Mouse (Mus musculus): ENCODE results near the gene Daam1.

The Daam1 gene

DNA sequence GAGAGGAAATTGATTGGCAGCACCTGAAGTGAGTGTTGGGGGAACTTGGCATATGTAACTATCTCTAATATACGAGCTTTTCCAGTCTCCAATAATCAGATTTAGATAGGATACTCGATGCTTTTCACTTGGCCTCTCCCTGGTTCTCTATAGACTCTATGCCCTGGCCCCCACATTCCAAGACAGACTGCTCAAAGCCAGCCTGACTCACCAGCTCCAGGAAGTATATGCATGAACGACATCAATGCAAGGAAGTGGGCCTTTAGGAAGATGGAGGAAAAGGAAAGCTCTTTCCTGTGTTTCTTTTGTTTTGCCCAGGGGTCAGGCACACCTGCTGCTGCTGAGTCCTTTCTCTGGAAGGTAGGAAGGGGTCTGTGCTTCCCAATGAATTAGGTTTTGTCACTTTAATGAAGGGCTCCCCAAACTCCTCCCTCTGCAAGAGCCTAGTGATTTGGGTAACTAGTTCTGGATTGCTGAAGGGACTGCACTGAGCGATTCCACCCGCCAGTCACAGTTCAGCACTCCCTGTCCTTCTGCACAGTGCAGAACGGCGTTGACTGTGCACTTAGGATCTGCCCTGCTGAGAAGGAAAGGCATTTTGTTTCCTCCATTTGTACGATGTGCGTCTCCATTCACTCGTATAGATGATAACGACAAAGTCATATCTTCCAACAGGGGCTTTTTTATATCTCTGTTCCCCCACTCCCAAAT is 95.3 kb downstream of the Daam1 start:
- no peak for DNase-seq (ENCODE audit: extremely low read depth, insufficient read length, low spot score)

DNA sequence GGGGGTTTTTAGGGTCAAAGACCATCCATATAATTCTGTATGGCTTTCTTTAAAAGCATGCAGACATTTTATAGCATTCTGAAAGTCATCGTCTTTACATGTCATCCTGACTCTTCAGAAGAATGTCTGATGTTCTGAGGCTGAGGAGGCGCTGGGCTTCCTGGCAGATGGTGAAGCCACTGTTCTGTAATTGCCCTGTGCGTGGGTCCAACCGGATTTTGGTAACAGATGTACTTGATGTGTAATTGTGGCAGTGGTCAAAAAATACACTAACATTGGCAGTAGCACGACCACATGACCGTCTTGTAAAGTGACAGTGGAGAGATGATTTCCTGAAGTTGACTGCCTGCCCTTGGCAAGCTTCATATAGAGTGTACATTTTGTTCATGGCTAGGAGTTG is 97.2 kb downstream of the Daam1 start:
- no peak for DNase-seq (ENCODE audit: extremely low read depth, insufficient read length, low spot score)

DNA sequence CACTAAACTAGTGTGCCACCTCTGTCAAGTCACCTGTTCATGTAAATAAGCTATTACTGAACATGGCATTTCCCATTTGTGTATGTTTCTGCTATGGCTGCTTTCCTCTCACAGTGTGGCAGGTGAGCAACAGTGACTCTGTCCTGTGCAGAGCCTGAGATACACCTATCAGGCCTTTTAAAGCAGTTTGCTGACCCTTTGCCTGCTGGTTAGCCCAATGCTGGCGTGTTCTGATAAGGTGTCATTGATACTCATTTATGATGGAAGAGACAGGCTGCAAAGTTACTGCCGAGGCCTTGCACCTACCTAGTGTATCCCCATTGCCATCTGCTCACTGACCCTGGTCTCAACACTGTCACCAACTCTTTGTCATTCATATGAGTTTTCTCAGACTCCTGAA is 99.0 kb downstream of the Daam1 start:
- no peak for DNase-seq (ENCODE audit: extremely low read depth, insufficient read length, low spot score)

- DNase-seq (ENCODE audit: extremely low read depth, insufficient read length, low spot score): no peak
These were observed 101.8 kb downstream of the Daam1 start for GRCm38 (mm10) chr12:71932433-71933386.

DNA sequence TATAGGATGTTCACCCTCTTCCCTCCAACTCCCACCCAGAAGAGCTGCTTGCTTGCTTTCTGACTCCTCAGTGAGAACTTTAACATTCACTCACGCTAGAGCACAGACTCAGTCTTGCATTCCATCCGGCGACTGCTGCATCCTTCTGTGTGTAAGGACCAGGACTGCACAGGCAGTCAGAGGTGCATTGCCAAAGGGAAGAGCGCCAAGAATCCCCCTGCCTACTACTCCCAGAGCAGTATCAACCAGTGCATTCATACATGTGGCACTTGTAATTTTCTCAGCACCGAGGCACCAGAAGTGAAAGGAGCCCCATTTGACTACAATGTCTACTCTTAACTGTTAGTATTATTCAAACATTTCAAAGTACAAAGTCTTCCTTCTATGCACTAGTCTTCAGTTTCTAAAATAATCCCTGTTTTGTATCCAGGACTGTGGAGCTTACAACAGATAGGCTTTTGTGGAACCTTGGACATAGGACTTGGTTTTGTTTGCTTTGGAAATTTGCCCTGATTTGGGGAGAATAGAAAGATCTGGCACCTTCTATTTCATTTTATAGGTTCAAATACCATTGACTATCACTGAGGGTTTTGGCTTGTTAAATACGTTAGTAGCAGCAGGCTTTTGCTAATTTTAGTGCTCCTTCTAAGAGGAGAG is 103.2 kb downstream of the Daam1 start:
- DNase-seq (ENCODE audit: extremely low read depth, insufficient read length, low spot score): no peak

- peak; percentile 32 for DNase-seq (ENCODE audit: extremely low read depth, insufficient read length, low spot score)
These were observed 105.8 kb downstream of the Daam1 start for GRCm38 (mm10) chr12:71936636-71937035.

- no peak for DNase-seq (ENCODE audit: extremely low read depth, insufficient read length, low spot score)
These were observed 107.6 kb downstream of the Daam1 start for GRCm38 (mm10) chr12:71938513-71938912.

GRCm38 (mm10) chr12:71941290-71941689 is 110.4 kb downstream of the Daam1 start:
- DNase-seq (ENCODE audit: extremely low read depth, insufficient read length, low spot score): no peak

DNA sequence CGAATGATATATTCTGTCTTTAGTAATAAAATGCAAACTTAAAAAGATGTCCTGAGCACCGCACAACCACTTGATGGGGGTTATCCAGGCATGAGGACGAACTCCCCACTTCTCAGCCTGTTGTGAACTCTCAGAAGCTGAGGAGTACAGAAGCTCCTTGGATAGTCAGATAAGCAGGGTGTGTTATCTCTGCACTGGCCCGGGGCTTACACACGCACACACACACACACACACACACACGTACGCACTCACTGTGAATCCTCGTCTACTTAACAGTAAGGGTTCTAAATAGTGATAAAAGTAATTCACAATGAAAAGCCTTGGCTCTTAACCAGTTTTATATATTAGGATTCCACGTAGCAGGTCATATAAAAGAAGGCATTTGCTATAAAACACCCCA is 112.2 kb downstream of the Daam1 start:
- DNase-seq (ENCODE audit: extremely low read depth, insufficient read length, low spot score): no peak

DNA sequence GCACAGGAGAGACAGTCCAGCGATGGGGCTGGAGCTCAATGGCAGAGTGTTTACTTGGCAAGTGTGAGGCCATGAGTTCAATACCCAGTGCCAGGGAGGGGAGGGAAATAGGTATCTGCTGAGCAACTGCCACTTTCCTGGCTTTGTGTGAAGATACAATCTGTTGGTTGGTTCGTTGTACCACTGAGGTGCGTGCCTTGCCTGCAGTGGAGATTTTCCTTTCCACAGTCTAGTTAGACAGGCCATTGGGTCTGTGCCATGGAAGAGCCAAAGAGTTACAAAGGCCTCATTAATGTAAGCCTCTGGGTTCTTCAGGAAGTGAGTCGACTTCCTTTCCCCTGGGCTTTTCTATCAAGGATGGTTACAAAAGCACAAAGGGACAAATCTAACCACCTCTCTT is 112.8 kb downstream of the Daam1 start:
- DNase-seq (ENCODE audit: extremely low read depth, insufficient read length, low spot score): no peak

DNA sequence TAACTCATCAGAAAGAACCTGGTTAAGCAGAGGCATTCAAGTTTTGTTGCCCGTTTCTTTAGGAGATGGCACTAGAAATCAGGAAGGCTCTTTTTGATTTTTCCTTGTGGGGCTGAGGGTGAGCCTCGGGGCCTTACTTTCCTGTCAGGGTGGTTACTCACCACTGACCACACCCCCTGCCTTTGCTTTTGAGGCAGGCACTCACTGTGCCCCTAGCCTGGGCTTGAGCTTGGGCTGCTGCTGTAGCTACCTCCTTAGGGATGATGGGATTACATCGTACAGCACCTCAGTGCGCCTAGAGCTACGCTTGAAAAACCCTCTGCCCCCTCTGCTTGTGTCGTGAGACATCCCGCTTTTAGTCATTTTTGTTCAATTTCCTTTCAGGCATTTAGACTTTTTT is 115.0 kb downstream of the Daam1 start:
- DNase-seq (ENCODE audit: extremely low read depth, insufficient read length, low spot score): no peak

DNA sequence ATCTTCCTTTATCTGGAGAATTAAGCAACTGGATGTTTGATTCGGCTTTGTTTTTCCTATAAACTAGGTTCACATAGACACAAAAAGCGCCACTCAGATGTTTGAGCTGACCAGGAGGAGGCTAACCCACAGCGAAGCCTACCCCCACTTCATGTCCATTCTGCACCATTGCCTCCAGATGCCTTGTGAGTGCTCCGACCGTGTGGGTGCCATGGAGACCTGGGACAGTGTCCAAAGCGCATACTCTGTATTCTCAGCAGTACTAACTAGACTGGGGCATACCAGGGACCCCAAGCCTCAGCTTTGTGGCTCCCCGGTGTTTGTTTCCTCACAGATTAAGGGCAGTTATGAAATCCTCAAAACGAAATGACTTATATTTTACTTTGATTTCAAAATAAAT is 115.6 kb downstream of the Daam1 start:
- DNase-seq (ENCODE audit: extremely low read depth, insufficient read length, low spot score): no peak

DNA sequence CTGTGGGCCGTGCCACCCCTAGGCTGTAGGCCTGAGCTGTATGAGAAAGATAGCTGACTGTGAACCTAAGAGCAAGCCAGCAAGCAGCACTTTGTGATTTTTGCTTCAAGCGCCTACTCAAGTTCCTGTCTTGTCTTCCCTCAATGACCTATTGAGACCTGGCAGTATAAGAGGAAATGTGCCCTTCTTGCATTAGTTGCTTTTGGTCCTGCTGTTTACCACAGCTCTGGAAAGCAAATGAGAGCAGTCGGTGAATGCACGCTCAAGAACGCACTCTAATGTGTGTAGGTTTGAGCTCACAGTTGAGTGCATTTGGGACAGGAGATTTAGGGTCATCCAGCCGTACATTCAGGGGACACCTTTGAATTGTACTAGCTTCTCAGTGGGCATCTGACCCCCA is 118.1 kb downstream of the Daam1 start:
- DNase-seq (ENCODE audit: extremely low read depth, insufficient read length, low spot score): no peak

DNA sequence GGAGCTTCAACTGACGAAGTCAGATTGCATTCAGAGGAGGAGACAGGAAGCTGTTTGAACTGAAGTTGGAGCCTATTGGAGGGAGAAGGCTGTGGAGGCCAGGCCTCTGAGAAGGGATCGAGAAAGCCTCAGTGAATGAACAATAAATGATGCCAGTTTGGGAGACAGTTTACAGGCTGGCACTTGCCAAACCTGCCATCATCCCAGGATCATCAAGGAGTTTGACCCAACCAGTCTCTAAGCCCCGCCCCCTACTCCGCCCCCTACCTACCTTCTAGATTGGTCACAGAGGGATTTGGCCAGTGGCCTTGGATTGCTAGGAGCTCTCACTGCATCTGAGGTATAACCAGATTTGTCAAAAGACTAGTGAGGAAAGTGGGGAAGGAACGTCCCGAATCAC is 118.7 kb downstream of the Daam1 start:
- DNase-seq (ENCODE audit: extremely low read depth, insufficient read length, low spot score): no peak

DNA sequence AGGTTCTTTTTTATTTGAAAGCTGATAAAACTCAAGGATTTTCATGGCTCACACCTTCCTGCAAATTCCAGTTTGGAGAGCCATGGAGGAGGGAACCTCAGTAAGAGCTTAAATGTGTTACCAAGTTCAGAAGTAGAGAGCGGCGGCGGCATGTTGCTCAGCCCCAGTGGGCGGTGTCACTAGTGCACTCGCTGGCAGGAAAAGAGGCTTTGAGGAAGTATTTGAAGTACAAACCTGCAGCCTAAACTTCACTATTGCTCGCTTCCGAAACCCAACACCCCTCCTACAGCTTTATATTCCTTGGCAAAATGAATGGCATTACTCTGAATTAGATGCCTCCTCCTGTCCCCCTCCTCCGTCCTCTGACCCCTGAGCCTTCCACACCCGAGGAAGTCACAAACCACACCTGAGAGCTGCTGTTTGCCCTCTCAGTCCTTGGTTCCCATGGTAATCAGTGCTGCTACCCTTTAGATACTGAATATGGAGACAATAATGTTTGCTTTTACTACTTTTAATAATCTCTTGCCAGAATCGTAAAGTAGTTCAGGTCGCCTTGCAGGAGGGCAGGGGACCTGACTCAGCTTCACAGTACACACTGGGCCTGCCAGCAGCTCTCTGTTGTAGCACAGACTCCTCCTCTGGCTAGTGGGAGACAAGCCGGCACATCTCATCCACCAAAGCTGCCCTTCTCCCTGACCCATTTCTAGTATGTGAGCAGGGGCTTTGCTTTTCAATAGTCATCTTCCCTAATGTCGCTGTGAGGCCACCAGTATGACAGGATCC is 119.4 kb downstream of the Daam1 start:
- no peak for DNase-seq (ENCODE audit: extremely low read depth, insufficient read length, low spot score)

- no peak for DNase-seq (ENCODE audit: extremely low read depth, insufficient read length, low spot score)
These were observed 123.5 kb downstream of the Daam1 start for GRCm38 (mm10) chr12:71954180-71954935.

DNA sequence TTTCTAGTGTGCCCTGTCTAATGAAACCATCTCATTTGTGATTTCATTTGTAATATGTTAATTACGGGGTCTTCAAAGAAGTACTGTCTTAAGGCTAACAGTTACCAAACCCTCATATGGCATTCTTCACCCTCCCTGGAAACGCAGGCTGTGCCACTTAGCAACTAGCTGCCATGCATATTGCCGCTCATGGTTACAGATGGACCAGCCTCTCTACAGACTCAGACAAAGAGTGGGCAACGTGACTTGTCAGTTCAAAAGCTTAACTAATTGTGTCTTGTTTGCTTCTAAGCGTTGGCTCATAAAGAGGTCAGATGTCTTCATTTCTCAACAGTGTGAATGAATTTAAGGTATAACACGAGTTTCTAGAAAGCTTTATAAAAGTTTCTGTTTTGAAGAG is 126.1 kb downstream of the Daam1 start:
- no peak for DNase-seq (ENCODE audit: extremely low read depth, insufficient read length, low spot score)

GRCm38 (mm10) chr12:71957496-71957895 is 126.6 kb downstream of the Daam1 start:
- DNase-seq (ENCODE audit: extremely low read depth, insufficient read length, low spot score): no peak

DNA sequence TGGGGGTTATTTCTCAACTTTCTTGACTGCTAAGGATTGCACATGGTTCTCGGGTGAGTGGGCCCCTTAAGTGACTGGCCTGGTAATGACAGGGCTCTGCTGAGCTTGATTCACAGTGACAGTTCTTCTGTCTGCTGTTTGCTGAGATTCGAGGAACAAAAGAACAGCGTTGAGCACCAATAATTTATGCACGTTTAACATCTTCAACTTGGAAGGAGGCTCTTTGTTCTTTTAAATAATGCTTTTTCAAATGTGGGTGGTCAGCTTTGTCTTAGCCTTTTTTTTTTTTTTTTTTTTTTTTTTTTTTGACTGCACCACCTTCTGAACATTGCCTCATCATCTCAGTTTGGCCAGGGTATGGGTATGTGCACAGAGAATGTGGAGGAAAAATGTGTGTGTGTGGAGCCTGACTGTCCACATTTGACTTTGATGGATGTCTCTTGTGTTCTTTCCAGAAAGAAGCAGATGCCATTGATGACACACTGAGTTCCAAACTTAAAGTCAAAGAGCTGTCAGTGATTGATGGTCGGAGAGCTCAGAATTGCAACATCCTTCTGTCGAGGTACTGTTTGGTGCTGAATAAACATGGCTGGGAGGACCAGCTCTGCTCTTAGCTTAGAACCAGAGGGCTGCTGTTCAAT is 128.6 kb downstream of the Daam1 start:
- DNase-seq (ENCODE audit: extremely low read depth, insufficient read length, low spot score): no peak

- no peak for DNase-seq (ENCODE audit: extremely low read depth, insufficient read length, low spot score)
These were observed 130.8 kb downstream of the Daam1 start for GRCm38 (mm10) chr12:71961671-71962070.

Data from 3134 (cell line).